Mouse (Mus musculus): ENCODE results near the gene Phb2.

The Phb2 gene

DNA sequence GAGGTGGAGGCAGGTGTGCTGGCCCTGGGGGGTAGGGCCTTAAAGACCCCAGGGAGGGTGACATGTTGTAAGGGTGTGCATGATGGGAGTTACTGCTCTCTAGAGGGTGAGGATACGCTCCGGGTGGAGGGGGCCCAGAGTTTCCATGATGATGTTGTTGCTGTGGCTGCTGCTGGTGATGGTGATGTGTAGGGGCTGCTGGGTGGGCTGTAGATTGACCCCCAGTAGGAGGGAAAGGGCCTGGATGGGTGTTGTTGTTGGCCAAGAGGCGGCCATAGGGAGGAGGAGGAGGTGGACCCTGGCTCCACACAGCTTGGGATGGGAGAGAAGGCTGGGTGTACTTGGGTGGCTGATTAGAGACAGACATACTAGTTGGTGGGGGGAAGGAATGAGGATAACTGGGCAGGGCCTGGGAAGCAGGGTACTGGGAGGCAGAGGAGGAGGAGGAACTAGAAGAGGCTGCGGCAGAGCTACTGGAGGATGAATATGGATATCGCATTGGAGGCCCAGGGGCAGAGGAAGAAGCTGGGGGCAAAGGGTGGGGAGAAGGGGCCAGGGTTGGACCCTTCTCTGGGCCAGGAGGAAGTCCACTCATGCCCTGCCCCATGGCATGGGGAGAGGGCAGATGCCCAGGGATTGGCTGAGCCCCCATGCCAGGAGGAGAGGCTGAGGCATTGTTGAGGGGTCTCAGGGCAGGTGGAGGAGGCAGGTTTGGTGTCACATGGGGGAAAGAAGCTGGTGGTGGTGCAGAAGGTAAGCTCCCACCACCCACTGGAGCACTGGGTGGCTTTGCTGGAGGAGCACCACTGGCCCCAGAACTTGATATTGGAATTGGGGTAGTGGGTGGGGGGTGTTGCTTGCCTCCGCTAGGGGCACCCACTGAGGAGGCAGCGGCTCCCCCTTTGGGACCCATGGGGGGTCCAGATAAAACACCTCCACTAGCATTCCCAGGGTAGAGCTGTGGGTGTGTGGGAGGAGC lies 34.8 kb downstream of the Phb2 start:
- DNase-seq = peak in 1 of 2 experiments; percentile 22

DNA sequence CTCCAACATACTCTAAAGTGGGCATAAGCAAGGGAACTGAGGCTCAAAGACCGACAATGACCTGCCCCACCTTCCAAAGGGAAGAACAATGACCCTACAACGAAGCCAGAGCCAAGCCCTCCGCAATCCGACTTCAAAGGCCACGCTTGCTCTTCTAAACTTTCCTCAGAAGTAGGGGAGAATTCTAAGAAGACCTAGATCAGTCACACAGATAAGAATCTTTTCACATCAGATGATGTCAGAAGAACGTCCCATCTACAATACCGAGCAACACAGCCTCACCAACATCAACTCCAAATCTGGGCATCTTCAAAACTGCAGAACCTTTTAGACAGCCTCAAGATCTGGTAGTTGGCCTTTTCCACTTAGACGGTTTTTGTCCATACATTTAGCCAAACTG lies 38.3 kb downstream of the Phb2 start:
- no peak for DNase-seq

DNA sequence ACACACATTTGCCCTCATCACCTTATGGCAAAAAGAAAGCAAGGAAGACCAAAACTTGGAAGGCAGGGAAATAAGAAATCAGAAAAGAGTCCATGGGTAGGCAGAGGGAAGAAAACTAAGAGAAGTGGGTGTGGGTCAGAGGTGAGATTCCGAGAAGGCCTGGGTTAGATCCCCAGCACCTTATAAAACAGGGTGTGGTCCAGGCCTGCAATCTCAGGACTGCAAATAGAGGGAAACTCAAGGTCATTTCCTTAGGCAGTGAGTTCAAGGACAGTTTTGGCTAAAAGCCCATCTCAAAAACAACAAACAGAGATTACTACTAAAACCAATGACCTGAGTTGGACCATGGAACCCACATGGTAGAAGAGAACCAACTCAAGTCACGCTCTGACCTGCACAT lies 41.7 kb downstream of the Phb2 start:
- DNase-seq = no peak

DNA sequence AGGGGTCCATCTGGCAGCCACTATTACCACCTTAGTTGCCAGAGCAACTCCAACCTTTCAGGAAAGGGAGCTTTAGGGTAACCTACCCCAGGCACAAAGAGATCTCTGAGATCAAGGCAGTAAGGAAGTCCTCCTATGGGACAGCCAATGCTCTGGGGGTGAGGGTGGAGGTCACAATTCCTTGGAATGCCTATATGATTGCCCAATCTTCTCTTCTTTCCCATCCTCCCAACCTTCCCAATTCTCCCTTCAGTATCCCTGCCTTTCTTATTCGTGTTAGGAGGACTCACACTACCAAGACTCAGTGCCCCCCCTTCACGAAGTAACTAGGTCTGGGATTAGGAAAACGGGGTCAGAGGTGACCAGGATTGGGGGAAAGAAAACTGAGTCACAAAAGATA lies 43.2 kb downstream of the Phb2 start:
- DNase-seq = peak in 1 of 2 experiments; percentile 14

DNA sequence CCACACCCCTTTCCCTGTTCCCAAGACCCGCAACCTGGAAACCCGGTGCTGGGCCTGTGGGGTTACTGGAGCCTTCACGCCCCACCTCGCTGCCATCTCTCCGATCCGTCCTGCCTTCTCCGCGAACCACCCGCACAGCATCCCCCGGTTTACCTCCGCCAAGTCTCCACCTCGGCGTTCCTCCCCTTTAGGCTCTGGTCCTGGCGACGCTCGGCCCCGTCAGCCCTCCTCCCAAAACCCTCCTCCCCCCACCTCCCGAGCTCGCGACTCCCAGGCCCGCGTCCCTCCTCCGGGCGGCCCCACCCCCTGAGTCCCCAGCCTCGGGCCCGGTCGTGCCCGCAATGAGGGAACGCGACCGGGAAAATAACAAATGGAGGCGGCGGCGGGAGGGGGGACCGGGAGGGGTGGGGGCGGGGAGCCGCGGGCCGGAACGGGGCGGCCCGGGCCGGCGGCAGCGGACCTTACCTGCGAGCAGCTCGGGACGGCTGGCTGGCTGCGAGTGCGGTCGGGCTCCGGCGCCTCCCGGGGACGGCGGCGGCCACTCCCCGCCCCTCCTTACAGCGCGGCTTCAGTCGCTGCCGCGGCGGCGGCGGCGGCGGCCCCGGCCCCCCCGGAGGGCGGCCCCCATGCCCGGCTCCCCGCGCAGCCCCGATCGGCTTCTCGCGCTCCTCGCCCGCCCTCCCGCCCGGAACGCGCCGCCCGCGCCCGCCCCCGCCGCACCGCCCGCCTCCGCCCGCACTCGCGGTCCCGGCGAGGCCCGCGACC lies 43.9 kb downstream of the Phb2 start, which contains the start of the genes Gm45234 and Atn1:
Gm45234 (minus strand) TSS at position 191 of the 765 bp plus-strand sequence.
Atn1 (minus strand) TSS at position 694 of the 765 bp plus-strand sequence.
- DNase-seq = peak; percentile 86 to 89

DNA sequence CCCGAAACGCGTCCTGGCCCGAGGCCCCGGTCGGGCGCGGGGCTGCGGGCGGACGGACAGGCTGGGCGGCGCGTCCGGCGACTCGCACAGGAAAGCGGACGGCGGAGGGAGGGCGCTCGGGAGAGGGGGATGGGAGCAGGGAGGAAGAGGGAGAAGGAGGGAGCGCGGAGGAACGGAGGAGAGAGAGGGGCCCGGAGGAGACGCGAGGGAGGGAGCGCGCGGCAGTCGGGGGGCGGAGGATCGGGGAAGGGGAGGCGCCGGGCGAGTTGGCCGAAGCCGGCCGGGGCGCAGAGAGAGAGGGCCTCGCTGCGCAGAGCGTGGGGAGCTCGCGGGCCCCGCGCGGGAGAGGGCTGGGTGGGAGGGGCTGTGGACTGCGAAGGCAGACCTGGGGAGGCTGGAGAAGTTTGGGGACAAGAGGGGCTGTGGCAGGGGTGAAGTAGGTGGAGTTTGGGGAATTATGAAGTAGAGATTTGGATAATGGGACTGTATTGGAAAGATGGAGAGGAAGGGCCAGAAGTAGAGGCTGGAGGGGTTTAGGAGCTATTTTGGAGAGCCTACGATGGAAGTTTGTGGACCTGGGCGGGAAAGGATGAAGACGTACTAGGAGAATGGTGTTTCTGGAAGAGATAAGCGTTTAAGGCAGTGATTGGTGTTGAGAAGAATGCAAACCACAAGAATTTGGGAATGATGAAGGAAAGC lies 44.7 kb downstream of the Phb2 start:
- DNase-seq = peak; percentile 92 to 95

DNA sequence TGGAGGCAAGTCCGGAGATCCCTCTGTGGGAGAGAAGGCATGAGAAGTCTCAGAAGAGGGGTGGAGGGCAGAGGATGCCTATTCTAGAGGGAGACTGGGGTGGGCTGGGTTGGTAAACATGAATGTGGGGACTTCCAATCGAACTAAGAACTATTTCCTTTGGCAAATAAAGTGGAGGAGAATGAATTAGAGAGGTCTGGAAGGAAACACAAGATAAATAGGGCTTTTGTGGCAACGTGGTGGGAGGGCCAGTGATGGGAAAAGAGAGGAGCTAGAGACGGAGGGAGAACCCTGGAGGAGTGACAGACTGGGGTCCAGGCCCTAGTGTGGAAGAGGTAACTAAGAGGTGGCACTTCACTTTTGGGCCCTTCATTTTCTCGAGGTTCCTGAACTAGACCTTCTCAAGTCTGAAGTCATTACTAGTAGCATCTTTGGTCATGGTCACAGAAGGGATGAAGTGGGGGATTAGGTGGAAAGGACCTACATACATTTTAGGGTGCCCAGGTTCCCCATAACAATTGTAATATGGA lies 45.3 kb downstream of the Phb2 start:
- peak in 1 of 2 experiments; percentile 20 for DNase-seq

DNA sequence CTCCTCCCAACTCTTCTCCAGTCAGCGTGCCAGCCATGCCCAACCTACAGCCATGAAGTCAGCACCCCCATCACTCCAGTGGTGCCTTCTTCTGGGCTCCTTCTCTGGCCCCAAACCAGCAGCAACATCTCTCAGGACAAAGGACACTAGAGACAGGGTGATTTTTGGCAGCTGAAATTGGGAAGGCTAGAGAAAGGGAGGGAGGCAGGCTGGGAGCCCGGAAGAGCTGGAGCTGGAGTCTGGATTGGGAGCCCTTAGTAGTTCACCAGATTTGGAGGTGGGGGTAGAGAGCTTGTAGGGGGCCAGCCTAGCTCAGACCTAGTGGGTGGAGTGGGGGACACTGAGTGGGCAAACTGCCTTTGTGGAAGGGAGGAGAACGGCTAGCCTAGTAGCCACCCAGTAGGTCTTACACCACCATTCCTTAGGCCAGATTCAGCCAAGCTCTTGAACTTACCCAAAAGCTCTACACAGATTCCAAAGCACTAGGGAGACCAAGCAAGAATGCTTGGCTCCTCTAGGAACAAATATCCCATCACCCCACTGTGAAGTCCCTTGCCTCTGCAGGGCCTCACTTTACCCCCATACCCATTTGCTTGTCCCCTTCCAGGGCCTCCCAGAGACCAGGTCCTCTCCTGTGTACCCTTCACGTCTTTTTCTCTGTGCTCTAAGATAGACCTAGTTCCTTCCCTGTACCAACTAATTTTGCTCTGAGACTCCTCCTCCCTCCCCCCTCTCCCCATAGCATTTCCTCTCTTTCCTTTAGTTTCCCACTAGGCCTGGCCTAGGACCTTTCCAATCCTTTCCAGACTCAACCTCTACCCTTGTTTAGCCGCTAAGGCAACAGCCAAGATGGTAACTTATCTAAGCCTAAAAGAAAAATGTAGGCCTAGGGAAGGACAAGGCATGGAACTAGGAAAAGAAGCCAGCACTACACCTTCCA lies 46.0 kb downstream of the Phb2 start:
- DNase-seq = peak; percentile 79 to 81

DNA sequence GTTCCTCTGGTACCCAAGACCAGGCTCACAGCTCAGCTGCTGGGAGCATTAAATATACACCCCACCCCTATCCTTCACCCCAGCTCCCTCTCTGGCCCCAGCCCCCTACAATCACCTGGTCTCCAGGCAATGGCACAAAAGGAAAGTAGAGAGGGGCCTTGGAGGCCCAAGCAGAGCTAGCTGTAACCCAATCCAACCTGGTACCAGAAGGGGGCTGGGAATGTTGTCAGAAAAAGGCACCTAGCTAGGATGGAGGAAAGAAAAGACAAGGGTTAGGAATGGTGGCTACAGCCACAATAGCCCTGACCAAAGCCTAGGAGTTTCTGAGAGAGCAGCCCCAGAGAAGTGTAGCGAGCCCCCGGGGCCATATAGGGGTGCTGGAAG lies 46.7 kb downstream of the Phb2 start:
- peak in 1 of 2 experiments; percentile 13 for DNase-seq

DNA sequence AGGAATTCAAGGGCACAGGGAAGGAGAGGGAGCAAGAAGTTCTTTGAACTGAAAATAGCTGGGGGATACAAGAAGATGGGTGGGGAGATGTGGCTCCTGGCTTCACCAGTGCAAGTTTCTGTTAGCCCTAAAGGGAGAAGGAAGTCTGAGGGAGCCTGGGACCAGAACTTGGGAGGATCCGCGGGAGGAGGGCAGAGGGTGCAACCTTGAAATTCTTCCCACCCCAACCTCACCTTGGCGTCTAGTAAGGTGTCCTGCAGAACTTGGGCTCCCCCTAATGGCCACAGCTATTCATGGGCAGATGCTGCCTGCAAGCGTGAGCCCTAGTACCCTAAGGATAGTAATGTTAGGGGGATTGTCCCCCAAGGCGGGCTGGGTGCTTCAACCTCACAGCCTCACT lies 47.1 kb downstream of the Phb2 start:
- DNase-seq = peak; percentile 93 to 95

DNA sequence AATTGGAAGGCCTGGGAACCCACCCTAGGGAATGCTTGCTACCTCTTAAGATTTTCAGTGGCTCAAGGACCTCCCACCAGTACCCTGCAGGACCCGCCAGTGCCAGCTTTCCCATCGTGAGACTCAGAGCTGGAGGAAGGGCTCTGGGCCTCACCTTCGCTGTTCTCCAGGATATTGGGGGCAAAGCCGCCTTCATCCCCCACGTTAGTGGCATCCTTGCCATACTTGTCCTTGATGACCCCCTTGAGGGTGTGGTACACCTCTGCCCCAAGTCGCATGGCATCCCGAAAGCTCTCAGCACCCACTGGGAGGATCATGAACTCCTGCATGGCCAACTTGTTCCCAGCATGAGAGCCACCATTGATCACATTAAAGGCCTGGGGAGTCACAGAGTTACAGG lies 53.8 kb downstream of the Phb2 start:
- DNase-seq = no peak

Measured in cerebellum, postnatal 10 days (tissue).